Mouse (Mus musculus) hindbrain, embryonic 14.5 days (tissue): Measurements from ENCODE around the gene Tbpl1. TPM values are rescaled to one million over a fixed set of nuclear protein-coding genes. Genes with fewer than 3 reads are reported as not detected.

Experiments used
- ATAC-seq: fragments of 200-750 bp; cut with Nextera tagmentation; 2 replicates; pipeline ENCODE4 v1.8.0; 2017; ENCODE audit warnings: moderate number of reproducible peaks, mild to moderate bottlenecking, moderate TSS enrichment, moderate library complexity; ENCODE audit not compliant: low FRiP score
- DNase-seq: peaks from one replicate; pipeline ENCODE4 v3.0.0-alpha.2; 2015; ENCODE audit warnings: low spot score
- H3K27ac ChIP-seq: fragments of 300-500 bp; sonication (generic); 2 replicates; pipeline ENCODE4 v1.5.1; 2014; ENCODE audit warnings: mild to moderate bottlenecking, moderate library complexity
- H3K27me3 ChIP-seq: fragments of 300-500 bp; sonication (generic); 2 replicates; pipeline ENCODE4 v1.6.1; 2014; ENCODE audit warnings: mild to moderate bottlenecking, low read length, mixed read lengths; ENCODE audit not compliant: control insufficient read depth, insufficient read depth
- H3K36me3 ChIP-seq: fragments of 300-500 bp; sonication (generic); replicated peaks from 2 replicates; pipeline ENCODE4 v1.6.1; 2014; ENCODE audit not compliant: control insufficient read depth, insufficient read depth
- H3K4me1 ChIP-seq: fragments of 300-500 bp; sonication (generic); replicated peaks from 2 replicates; pipeline ENCODE4 v1.6.1; 2014; ENCODE audit warnings: antibody characterized with exemption, low read length, mixed read lengths; ENCODE audit not compliant: control insufficient read depth, insufficient read depth
- H3K4me2 ChIP-seq: fragments of 300-500 bp; sonication (generic); replicated peaks from 2 replicates; pipeline ENCODE4 v1.6.1; 2014; ENCODE audit warnings: mild to moderate bottlenecking, moderate library complexity
- H3K4me3 ChIP-seq: fragments of 300-500 bp; sonication (generic); replicated peaks from 2 replicates; pipeline ENCODE4 v1.5.1; 2014; ENCODE audit warnings: mild to moderate bottlenecking, low read length
- H3K9ac ChIP-seq: fragments of 300-500 bp; sonication (generic); 2 replicates; pipeline ENCODE4 v1.6.1; 2014
- H3K9me3 ChIP-seq: fragments of 300-500 bp; sonication (generic); 2 replicates; pipeline ENCODE4 v1.6.1; 2016; ENCODE audit warnings: low read length; ENCODE audit not compliant: control insufficient read depth
- WGBS: fragments of 180-500 bp; shearing (Covaris S2); extraction: QIAGEN DNeasy Blood & Tissue Kit; methylation state at CpG from one replicate; pipeline ENCODE4 v1.1.7; 2014; 5-methylcytosine and 5-hydroxymethylcytosine counted together
- polyA plus RNA-seq: library from polyadenylated mRNA; unstranded; fragments of >200 nt; fragmentation: Nextera tagmentation; extraction: Ambion mirVana; gene quantifications from 2 replicates; pipeline ENCODE4 v1.2.1, GENCODE M21; 2014

The Tbpl1 gene
- polyA plus RNA-seq, result 88.7 and 90.5 TPM in 2 replicates

GRCm38 (mm10) chr10:22731272-22732093 is at the start of gene Tbpl1:
Gene Tbpl1 (minus strand): TSS chr10:22731938.
- no peaks in the 10 kb centered on the region for H3K9me3 ChIP-seq
- no peaks in the 10 kb centered on the region for H3K27me3 ChIP-seq
- peak within 1 kb of the TSS; percentile 96 for H3K27ac ChIP-seq
- H3K4me1 ChIP-seq, result peaks cover 33% of the 10 kb centered on the region
- H3K4me3 ChIP-seq, result peak within 1 kb of the TSS; percentile 92
- WGBS, result under 1% methylated on average over 77 of the region's 77 CpGs
- DNase-seq (peak; percentile 95), ATAC-seq (peak; percentile 99)
- H3K9ac ChIP-seq, result peak within 1 kb of the TSS; percentile 99
- H3K36me3 ChIP-seq, result no peaks in the 10 kb centered on the region
- H3K4me2 ChIP-seq, result peak within 1 kb of the TSS; percentile 98

GRCm38 (mm10) chr10:22781466-22781865 is 49.7 kb upstream of the Tbpl1 start:
- H3K4me3 ChIP-seq, result no peak overlapping the region
- H3K4me1 ChIP-seq, result no peaks in the 10 kb centered on the region
- H3K27ac ChIP-seq, result no peak overlapping the region
- whole genome bisulfite sequencing, result 41% methylated on average over 4 of the region's 4 CpGs
- H3K36me3 ChIP-seq, result no peaks in the 10 kb centered on the region
- no peaks in the 10 kb centered on the region for H3K9me3 ChIP-seq
- no peak overlapping the region for H3K9ac ChIP-seq
- H3K4me2 ChIP-seq, result no peak overlapping the region
- H3K27me3 ChIP-seq, result no peaks in the 10 kb centered on the region
- ATAC-seq, result no peak
- no peak for DNase-seq

GRCm38 (mm10) chr10:22777939-22778338 is 46.2 kb upstream of the Tbpl1 start:
- H3K4me2 ChIP-seq, result no peak overlapping the region
- H3K4me3 ChIP-seq, result no peak overlapping the region
- H3K36me3 ChIP-seq, result no peaks in the 10 kb centered on the region
- H3K4me1 ChIP-seq, result no peaks in the 10 kb centered on the region
- WGBS, result 21% methylated on average over 5 of the region's 5 CpGs
- H3K27ac ChIP-seq, result no peak overlapping the region
- H3K27me3 ChIP-seq, result no peaks in the 10 kb centered on the region
- no peak overlapping the region for H3K9ac ChIP-seq
- no peaks in the 10 kb centered on the region for H3K9me3 ChIP-seq
- ATAC-seq (peak; percentile 27; the same call in 1 of the 2 replicates), DNase-seq (peak; percentile 54)

GRCm38 (mm10) chr10:22776007-22776698 is 44.4 kb upstream of the Tbpl1 start:
- H3K9ac ChIP-seq, result peak overlapping the region; percentile 21; the same call in 1 of the 2 replicates
- no peak overlapping the region for H3K27ac ChIP-seq
- H3K36me3 ChIP-seq, result no peaks in the 10 kb centered on the region
- no peaks in the 10 kb centered on the region for H3K27me3 ChIP-seq
- no peaks in the 10 kb centered on the region for H3K9me3 ChIP-seq
- DNase-seq (peak; percentile 81), ATAC-seq (peak; percentile 77)
- no peak overlapping the region for H3K4me2 ChIP-seq
- H3K4me1 ChIP-seq, result no peaks in the 10 kb centered on the region
- 13% methylated on average over 7 of the region's 7 CpGs for WGBS
- H3K4me3 ChIP-seq, result no peak overlapping the region

- H3K9ac ChIP-seq, result no peak overlapping the region
- H3K9me3 ChIP-seq, result no peaks in the 10 kb centered on the region
- H3K36me3 ChIP-seq, result no peaks in the 10 kb centered on the region
- H3K27ac ChIP-seq, result no peak overlapping the region
- no peak overlapping the region for H3K4me2 ChIP-seq
- no peaks in the 10 kb centered on the region for H3K27me3 ChIP-seq
- H3K4me3 ChIP-seq, result no peak overlapping the region
- WGBS, result 83% methylated on average over 2 of the region's 2 CpGs
- DNase-seq (no peak), ATAC-seq (no peak)
- H3K4me1 ChIP-seq, result no peaks in the 10 kb centered on the region
Observed at GRCm38 (mm10) chr10:22775456-22775855, 43.7 kb upstream of the Tbpl1 start.

- no peak for ATAC-seq
- Histone ChIP-seq H3K27me3 (no peaks in the 10 kb centered on the region), H3K4me1 (no peaks in the 10 kb centered on the region), H3K9me3 (no peaks in the 10 kb centered on the region), H3K4me3 (no peak overlapping the region), H3K4me2 (no peak overlapping the region), H3K9ac (no peak overlapping the region), H3K27ac (no peak overlapping the region), H3K36me3 (no peaks in the 10 kb centered on the region)
- DNase-seq, result no peak
- 78% methylated on average over 3 of the region's 3 CpGs for WGBS
Observed at GRCm38 (mm10) chr10:22774626-22775025, 42.9 kb upstream of the Tbpl1 start.

GRCm38 (mm10) chr10:22754240-22754639 is 22.5 kb upstream of the Tbpl1 start:
- H3K9me3 ChIP-seq, result no peaks in the 10 kb centered on the region; the same call in 1 of the 2 replicates
- DNase-seq (no peak), ATAC-seq (no peak)
- H3K9ac ChIP-seq, result no peak overlapping the region
- 100% methylated on average over 1 of the region's 1 CpGs for WGBS
- no peak overlapping the region for H3K4me3 ChIP-seq
- no peak overlapping the region for H3K27ac ChIP-seq
- H3K4me2 ChIP-seq, result no peak overlapping the region
- H3K36me3 ChIP-seq, result no peaks in the 10 kb centered on the region
- H3K27me3 ChIP-seq, result no peaks in the 10 kb centered on the region
- no peaks in the 10 kb centered on the region for H3K4me1 ChIP-seq

- H3K27ac ChIP-seq, result no peak overlapping the region
- 0 out of 2 replicates have a peak, but pooled peaks cover 9% of the 10 kb centered on the region for H3K4me1 ChIP-seq
- no peaks in the 10 kb centered on the region; the same call in 1 of the 2 replicates for H3K9me3 ChIP-seq
- no peak for ATAC-seq
- 78% methylated on average over 5 of the region's 5 CpGs for WGBS
- no peak for DNase-seq
- no peak overlapping the region for H3K9ac ChIP-seq
- no peak overlapping the region for H3K4me3 ChIP-seq
- no peaks in the 10 kb centered on the region for H3K27me3 ChIP-seq
- H3K36me3 ChIP-seq, result no peaks in the 10 kb centered on the region
- no peak overlapping the region for H3K4me2 ChIP-seq
Observed at GRCm38 (mm10) chr10:22751175-22751682, 19.5 kb upstream of the Tbpl1 start.
